Mouse (Mus musculus) Patski (cell line): ENCODE data around the gene Zc3h7b. TPM values are rescaled to one million over a fixed set of nuclear protein-coding genes. Genes with fewer than 3 reads are reported as not detected.

Experiments used
- ATAC-seq: fragments of 100-300 bp; one replicate; pipeline ENCODE4 v1.8.0; 2021
- CTCF ChIA-PET: fragments of 350-600 bp; sonication (Branson Sonifier 250); formaldehyde crosslinking; loops from one replicate; lab custom pipeline; 2022; ENCODE audit warnings: inconsistent platforms; lab: Charles Lee
- POLR2A ChIA-PET: fragments of 350-600 bp; sonication (Branson Sonifier 250); formaldehyde crosslinking; loops from one replicate; lab custom pipeline; 2022; ENCODE audit warnings: antibody characterized with exemption, inconsistent platforms; lab: Charles Lee
- DNase-seq: peaks from one replicate; pipeline ENCODE4 v3.0.0-alpha.2; 2011; ENCODE audit warnings: low read depth, low spot score
- H3K27me3 ChIP-seq: fragments of 371-371 bp; one replicate; pipeline ENCODE4 v1.5.1; 2021
- CTCF ChIP-seq: fragments of 100-300 bp; IDR thresholded peaks from one replicate; pipeline ENCODE4 v1.5.1; 2021
- in situ Hi-C: fragments of 300-500 bp; cut with MboI; formaldehyde crosslinking; loops from 3 replicates; pipeline ENCODE4 v1.11.1; 2018; ENCODE audit warnings: low pct_unique_long_range_greater_than_20kb, mixed read lengths
- polyA plus RNA-seq: library from polyadenylated mRNA; unstranded; gene quantifications from one replicate; pipeline ENCODE4 v1.2.3, GENCODE M21; 2021

Zc3h7b gene
- polyA plus RNA-seq, 1 experiment from 2014 or later = 90.0 TPM

GRCm38 (mm10) chr15:81761959-81762358 is 17.1 kb downstream of the Zc3h7b start:
- ATAC-seq (no peak), DNase-seq (no peak)
- ChIA-PET POLR2A (no interaction called here), CTCF (no interaction called here)
- no peak for TF ChIP-seq CTCF
- in situ Hi-C loops = no loop called here
- H3K27me3 ChIP-seq = no peaks in the 10 kb centered on the region

GRCm38 (mm10) chr15:81764573-81764972 is 19.7 kb downstream of the Zc3h7b start:
- ChIA-PET CTCF (no interaction called here), POLR2A (no interaction called here)
- in situ Hi-C loops = no loop called here
- no peak for TF ChIP-seq CTCF
- DNase-seq (no peak), ATAC-seq (no peak)
- no peaks in the 10 kb centered on the region for H3K27me3 ChIP-seq

- in situ Hi-C loops = no loop called here
- TF ChIP-seq CTCF = no peak
- no peaks in the 10 kb centered on the region for H3K27me3 ChIP-seq
- no peak for ATAC-seq
- no peak for DNase-seq
- POLR2A ChIA-PET = no interaction called here
- CTCF ChIA-PET = no interaction called here
These were observed 20.8 kb downstream of the Zc3h7b start for GRCm38 (mm10) chr15:81765651-81766050.

DNA sequence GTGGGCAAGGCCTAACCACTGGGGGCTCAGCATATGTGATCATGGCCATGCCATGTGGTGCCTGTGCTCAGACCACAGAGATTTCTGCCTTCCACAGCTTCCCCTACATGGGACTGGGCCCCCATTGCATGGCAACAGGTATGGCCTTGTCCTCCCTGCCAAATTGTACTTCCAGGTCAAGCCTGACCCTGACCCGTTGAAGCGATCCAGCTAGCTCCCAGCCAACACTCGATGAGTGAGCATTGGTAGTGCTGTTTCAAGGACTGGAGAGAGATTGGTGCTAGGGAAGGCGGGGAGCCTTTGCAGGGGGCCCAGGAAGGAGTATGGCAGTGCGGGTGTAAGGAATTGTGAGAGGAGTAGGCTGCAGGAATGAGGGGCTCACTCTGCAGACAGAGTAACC is 21.6 kb downstream of the Zc3h7b start:
- in situ Hi-C loops = no loop called here
- CTCF ChIA-PET = no interaction called here
- TF ChIP-seq CTCF = no peak
- POLR2A ChIA-PET = no interaction called here
- H3K27me3 ChIP-seq = no peaks in the 10 kb centered on the region
- DNase-seq (no peak), ATAC-seq (no peak)

DNA sequence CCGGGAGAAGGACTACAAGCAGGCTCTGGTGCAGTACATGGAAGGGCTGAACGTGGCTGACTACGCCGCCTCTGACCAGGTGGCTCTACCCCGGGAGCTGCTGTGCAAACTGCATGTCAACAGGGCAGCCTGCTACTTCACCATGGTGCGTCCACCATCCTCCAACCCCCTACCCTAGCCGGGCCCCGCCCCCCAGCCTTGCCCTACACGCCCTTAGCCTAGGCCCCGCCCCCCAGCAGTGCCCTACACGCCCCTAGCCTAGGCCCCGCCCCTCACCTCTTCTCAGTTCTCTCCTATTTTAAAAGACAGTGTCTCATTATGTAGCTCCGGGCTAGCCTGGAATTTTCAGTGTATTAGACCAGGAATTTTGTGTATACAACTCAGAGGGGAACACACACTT is 24.2 kb downstream of the Zc3h7b start:
- in situ Hi-C loops = no loop called here
- no peak for TF ChIP-seq CTCF
- no peaks in the 10 kb centered on the region for H3K27me3 ChIP-seq
- no peak for DNase-seq
- ChIA-PET CTCF (no interaction called here), POLR2A (no interaction called here)
- ATAC-seq = no peak

DNA sequence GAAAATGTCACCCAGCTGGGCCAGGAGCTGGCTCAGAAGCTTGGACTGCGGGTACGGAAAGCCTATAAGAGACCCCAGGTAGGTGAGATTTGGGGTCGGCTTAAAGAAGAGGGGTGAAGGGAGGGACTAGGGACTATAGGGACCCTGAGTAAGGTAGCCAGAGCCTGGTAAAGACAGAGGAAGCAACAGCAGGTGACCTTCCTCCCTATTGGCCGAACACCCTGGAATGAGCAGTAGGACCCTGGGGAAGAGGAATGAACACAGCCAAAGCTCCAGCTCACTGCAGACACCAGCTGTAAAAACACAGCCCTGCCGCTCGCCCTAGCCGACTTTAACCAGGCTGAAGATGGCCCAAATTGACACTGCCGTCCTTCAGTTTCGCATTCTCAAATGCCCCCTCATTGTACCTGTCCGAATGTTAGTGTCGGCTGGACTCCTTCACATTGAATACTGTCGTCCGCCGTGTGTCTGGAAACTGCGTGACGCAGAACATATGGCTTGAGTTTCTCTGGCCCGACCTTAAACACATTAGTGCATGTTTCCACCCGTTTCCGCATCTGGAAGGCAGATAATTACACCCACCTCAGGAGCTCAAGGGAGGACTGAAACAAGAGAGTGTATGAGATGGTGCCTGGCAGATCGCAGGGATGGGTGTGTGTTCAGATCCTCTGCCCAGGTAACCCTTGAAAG is 27.7 kb downstream of the Zc3h7b start:
- DNase-seq (no peak), ATAC-seq (no peak)
- no peak for TF ChIP-seq CTCF
- POLR2A ChIA-PET = no interaction called here
- H3K27me3 ChIP-seq = no peaks in the 10 kb centered on the region
- in situ Hi-C loops = no loop called here
- CTCF ChIA-PET = interaction anchor here (1.6 to 2.1 kb wide), 2 partner anchors 9 to 78 kb away, joined by 3 to 7 read pairs; no protein-coding TSS in a partner anchor

DNA sequence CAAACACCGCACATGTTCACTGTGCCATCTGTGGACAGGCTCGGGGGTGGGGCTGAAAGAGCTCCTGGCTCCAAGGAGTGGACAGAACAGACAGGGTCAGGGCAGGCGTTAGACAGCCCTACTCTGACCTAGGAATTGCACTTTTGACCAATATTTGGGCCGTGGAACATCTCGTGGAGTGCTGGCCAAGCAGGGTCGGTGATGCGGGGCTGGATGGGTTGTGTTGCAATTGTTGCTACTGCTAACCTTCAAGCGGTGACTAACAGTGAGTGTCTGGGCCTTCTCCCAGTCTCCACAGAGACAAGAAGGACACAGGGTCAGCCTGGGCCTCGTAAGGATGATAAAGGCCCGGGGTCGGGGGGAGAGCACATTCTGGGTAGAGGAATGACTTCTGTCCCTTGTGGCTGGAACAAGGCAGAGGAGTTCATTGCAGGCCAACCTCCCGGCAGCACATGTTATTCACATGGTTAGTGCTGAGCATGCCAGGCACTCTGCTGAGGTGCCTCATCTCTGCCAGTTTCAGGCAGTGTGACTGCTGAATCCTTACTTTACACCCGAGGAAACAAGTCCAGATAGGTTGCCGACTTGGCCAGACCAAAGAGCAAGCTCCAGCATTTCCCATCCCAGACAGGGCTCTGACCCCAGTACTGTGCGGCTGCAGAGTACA is 29.8 kb downstream of the Zc3h7b start:
- ChIA-PET POLR2A (no interaction called here), CTCF (no interaction called here)
- no peak for ATAC-seq
- no peaks in the 10 kb centered on the region for H3K27me3 ChIP-seq
- no peak for DNase-seq
- in situ Hi-C loops = no loop called here
- no peak for TF ChIP-seq CTCF

GRCm38 (mm10) chr15:81776631-81777422 is 32.0 kb downstream of the Zc3h7b start:
- DNase-seq = no peak
- in situ Hi-C loops = no loop called here
- CTCF ChIA-PET = interaction anchor here (1.2 kb wide), 1 partner anchor 9 kb away, joined by 4 read pairs; no protein-coding TSS in a partner anchor
- no peak for ATAC-seq
- TF ChIP-seq CTCF = no peak
- no peaks in the 10 kb centered on the region for H3K27me3 ChIP-seq
- POLR2A ChIA-PET = no interaction called here

GRCm38 (mm10) chr15:81781816-81782215 is 37.0 kb downstream of the Zc3h7b start:
- ChIA-PET POLR2A (interaction anchor here (0.7 kb wide), 1 partner anchor 933 kb away, joined by 3 read pairs; no protein-coding TSS in a partner anchor), CTCF (interaction anchor here (1.0 to 1.8 kb wide), 2 partner anchors 9 to 21 kb away, joined by 3 to 7 read pairs; partner anchors contain the start of gene Tef)
- in situ Hi-C loops = no loop called here
- H3K27me3 ChIP-seq = no peaks in the 10 kb centered on the region
- no peak for ATAC-seq
- TF ChIP-seq CTCF = no peak
- DNase-seq = no peak

GRCm38 (mm10) chr15:81784762-81785161 is 39.9 kb downstream of the Zc3h7b start:
- no peak for TF ChIP-seq CTCF
- DNase-seq = no peak
- no peak for ATAC-seq
- POLR2A ChIA-PET = no interaction called here
- in situ Hi-C loops = no loop called here
- CTCF ChIA-PET = interaction anchor here (1.2 kb wide), 1 partner anchor 7 kb away, joined by 4 read pairs; no protein-coding TSS in a partner anchor
- H3K27me3 ChIP-seq = no peaks in the 10 kb centered on the region

DNA sequence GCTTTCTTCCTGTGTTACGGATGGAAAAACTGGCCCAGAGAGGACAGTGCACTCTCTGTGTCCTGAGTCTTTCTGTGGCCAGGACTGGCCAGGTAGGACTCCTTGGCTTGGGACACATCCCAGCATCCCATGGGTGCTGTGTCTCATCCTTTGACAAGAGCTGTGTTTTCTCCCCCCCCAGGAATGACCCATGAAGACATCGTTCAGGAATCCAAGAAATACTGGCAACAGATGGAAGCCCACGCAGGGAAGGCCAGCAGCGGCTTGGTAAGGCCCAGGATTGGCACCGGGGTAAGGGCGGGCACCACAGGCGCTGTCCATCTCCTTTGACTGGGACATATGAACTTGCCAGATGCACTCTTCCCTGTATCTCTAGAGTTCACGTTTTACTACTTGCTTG is 40.8 kb downstream of the Zc3h7b start:
- H3K27me3 ChIP-seq = no peaks in the 10 kb centered on the region
- DNase-seq (no peak), ATAC-seq (no peak)
- ChIA-PET CTCF (interaction anchor here (1.2 kb wide), 1 partner anchor 8 kb away, joined by 4 read pairs; no protein-coding TSS in a partner anchor), POLR2A (no interaction called here)
- in situ Hi-C loops = no loop called here
- no peak for TF ChIP-seq CTCF
